Comparison of ENCODE assay signal across 25 mouse cellular contexts in genomic region chr6:100083868-100084477, GRCm38 (mm10).
"Had no signal": no experiment of that assay in that cellular context is flagged by ENCODE, and none has a peak within 500 bp of the region (broad histone marks: within the 10 kb centered on the region; RNA-seq: fewer than 3 reads in every experiment).

No protein-coding gene starts in this region.

- H3K9ac ChIP-seq: heart, embryonic 12.5 days; hindbrain, embryonic 12.5 days; hindbrain, embryonic 14.5 days; intestine, embryonic 15.5 days; limb, embryonic 12.5 days; liver, embryonic 12.5 days had no signal

- DNase-seq: gastrocnemius, adult 2 months; gastrocnemius, postnatal 10 days; gastrocnemius, postnatal 25 days; heart, adult 18-20 months; heart, postnatal 10 days; heart, postnatal 4 days; kidney, adult 18-20 months; kidney, adult 8-10 months; kidney, postnatal 10 days; kidney, postnatal 25 days; kidney, postnatal 4 days had no signal

- H3K4me1 ChIP-seq: intestine, embryonic 15.5 days; limb, embryonic 10.5 days; limb, embryonic 12.5 days; liver, embryonic 12.5 days had no signal

- H3K36me3 ChIP-seq: heart, embryonic 10.5 days; heart, embryonic 12.5 days; hindbrain, embryonic 10.5 days; hindbrain, embryonic 12.5 days; intestine, embryonic 15.5 days; limb, embryonic 10.5 days; limb, embryonic 12.5 days; liver, embryonic 12.5 days had no signal

- H3K4me2 ChIP-seq: heart, embryonic 12.5 days; hindbrain, embryonic 12.5 days; hindbrain, embryonic 14.5 days; intestine, embryonic 15.5 days; limb, embryonic 12.5 days; liver, embryonic 12.5 days had no signal

- H3K27ac ChIP-seq: gastrocnemius, adult 2 months; heart, embryonic 10.5 days; hindbrain, embryonic 10.5 days; hindbrain, embryonic 12.5 days; hindbrain, embryonic 14.5 days; intestine, embryonic 15.5 days; layer of hippocampus, adult 2 months; left cerebral cortex, adult 2 months; limb, embryonic 10.5 days; limb, embryonic 12.5 days; liver, embryonic 12.5 days had no signal

- ATAC-seq: hindbrain, embryonic 16.5 days; inflammation-experienced regulatory T-cells, adult 6 months; intestine, embryonic 15.5 days; intestine, postnatal 0 days; liver, embryonic 12.5 days had no signal

- H3K27me3 ChIP-seq: hindbrain, embryonic 12.5 days; intestine, embryonic 15.5 days had no signal

- H3K9me3 ChIP-seq: heart, embryonic 10.5 days; intestine, embryonic 15.5 days; limb, embryonic 10.5 days; liver, embryonic 12.5 days had no signal

- H3K4me3 ChIP-seq: gastrocnemius, adult 2 months; heart, embryonic 10.5 days; heart, embryonic 12.5 days; hindbrain, embryonic 10.5 days; hindbrain, embryonic 12.5 days; intestine, embryonic 15.5 days; layer of hippocampus, adult 2 months; left cerebral cortex, adult 2 months; limb, embryonic 10.5 days; limb, embryonic 12.5 days; liver, embryonic 12.5 days had no signal
